Comparison of ENCODE assay signal across 8 mouse cellular contexts in genomic region chr10:18482558-18483141, GRCm38 (mm10).
A peak's percentile ranks its signal among the peaks of the same experiment; 100 is the strongest.
DNase-seq lines count a peak whose midpoint lies in the region; ATAC-seq lines count a peak whose summit lies in the region.

No protein-coding gene starts in this region.

- no peak overlapping the region; the same call in 1 of the 2 replicates for H3K9ac ChIP-seq in midbrain, embryonic 13.5 days (replicated peaks)

- peaks cover 3% of the 10 kb centered on the region; the same call in 1 of the 2 replicates for H3K36me3 ChIP-seq in midbrain, embryonic 13.5 days

- WGBS in midbrain, embryonic 13.5 days: 9% methylated on average over 4 of the region's 4 CpGs

- H3K9me3 ChIP-seq in midbrain, embryonic 13.5 days: no peaks in the 10 kb centered on the region

- H3K4me3 ChIP-seq in midbrain, embryonic 13.5 days (replicated peaks): no peak overlapping the region

- H3K27me3 ChIP-seq in midbrain, embryonic 13.5 days: no peaks in the 10 kb centered on the region

- peak; percentile 55 to 62 for DNase-seq in heart, adult 18-20 months
- DNase-seq in heart, postnatal 25 days (ENCODE audit: low spot score): no peak
- peak; percentile 39 to 49 for DNase-seq in cerebellum, adult 18-20 months
- DNase-seq in kidney, postnatal 4 days: peak; percentile 51 to 58
- DNase-seq in testis, postnatal 14 days (ENCODE audit: low spot score): peak; percentile 79
- no peak for DNase-seq in thymus, postnatal 0 days (ENCODE audit: low spot score)

- ATAC-seq in frontal cortex, adult (ENCODE audit: low TSS enrichment): peak; percentile 76
- peak; percentile 67 for ATAC-seq in midbrain, embryonic 13.5 days

- H3K27ac ChIP-seq in midbrain, embryonic 13.5 days: peak overlapping the region; percentile 73

- no peak overlapping the region for H3K4me2 ChIP-seq in midbrain, embryonic 13.5 days (replicated peaks)

- intact Hi-C loops in heart, postnatal 25 days (cut with DNase I): no loop called here

- peaks cover 12% of the 10 kb centered on the region for H3K4me1 ChIP-seq in midbrain, embryonic 13.5 days (replicated peaks)

Comparison
In these comparisons a context has a peak if more than half of its experiments do, and no peak if none do; other contexts are left out.
1. DNase-seq: peak in heart, adult 18-20 months (2 of 2), cerebellum, adult 18-20 months (2 of 2), kidney, postnatal 4 days (2 of 2) and testis, postnatal 14 days (single experiment); none in heart, postnatal 25 days (single experiment) and thymus, postnatal 0 days (single experiment).